ENCODE assay signal across 18 mouse cellular contexts in genomic region chr12:51744957-51745356, GRCm38 (mm10). TPM values are rescaled to one million over a fixed set of nuclear protein-coding genes. Genes with fewer than 3 reads are reported as not detected.
DNase-seq lines count a peak whose midpoint lies in the region; ATAC-seq lines count a peak whose summit lies in the region.
"Had no signal": no experiment of that assay in that cellular context is flagged by ENCODE, and none has a peak within 500 bp of the region (broad histone marks: within the 10 kb centered on the region; RNA-seq: fewer than 3 reads in every experiment).

No protein-coding gene starts in this region.

- peak; percentile 66 for ATAC-seq in hindbrain, embryonic 11.5 days (ENCODE audit: low FRiP score)

- no peaks in the 10 kb centered on the region for H3K4me1 ChIP-seq in hindbrain, embryonic 11.5 days (replicated peaks; ENCODE audit: control insufficient read depth, insufficient read depth, low read length)
- H3K4me1 ChIP-seq in hindbrain, embryonic 10.5 days (replicated peaks) = no peaks in the 10 kb centered on the region
- H3K4me1 ChIP-seq: embryonic facial prominence, embryonic 12.5 days; forebrain, embryonic 10.5 days; limb, embryonic 15.5 days had no signal

- no peak overlapping the region for H3K27ac ChIP-seq in hindbrain, embryonic 11.5 days (ENCODE audit: low read depth, low read length)
- no peak overlapping the region for H3K27ac ChIP-seq in hindbrain, embryonic 10.5 days
- H3K27ac ChIP-seq: embryonic facial prominence, embryonic 12.5 days; forebrain, embryonic 10.5 days; left cerebral cortex, adult 2 months; limb, embryonic 15.5 days had no signal

- WGBS in hindbrain, embryonic 11.5 days = 55% methylated on average over 6 of the region's 6 CpGs
- WGBS in hindbrain, embryonic 10.5 days = 73% methylated on average over 6 of the region's 6 CpGs

- H3K27me3 ChIP-seq in hindbrain, embryonic 11.5 days (ENCODE audit: control insufficient read depth, insufficient read depth, low read length) = no peaks in the 10 kb centered on the region
- no peaks in the 10 kb centered on the region for H3K27me3 ChIP-seq in hindbrain, embryonic 10.5 days (ENCODE audit: insufficient read depth, poor library complexity, severe bottlenecking)
- H3K27me3 ChIP-seq: embryonic facial prominence, embryonic 12.5 days; limb, embryonic 15.5 days had no signal

- no peak overlapping the region for H3K4me2 ChIP-seq in hindbrain, embryonic 11.5 days (replicated peaks; ENCODE audit: low read depth, low read length)
- H3K4me2 ChIP-seq: embryonic facial prominence, embryonic 12.5 days; limb, embryonic 15.5 days had no signal

- peaks cover 4% of the 10 kb centered on the region; the same call in 1 of the 2 replicates for H3K36me3 ChIP-seq in hindbrain, embryonic 11.5 days (ENCODE audit: control insufficient read depth, insufficient read depth, low read length)
- H3K36me3 ChIP-seq in hindbrain, embryonic 10.5 days = peaks cover 86% of the 10 kb centered on the region

- no peak overlapping the region for H3K9ac ChIP-seq in hindbrain, embryonic 11.5 days (ENCODE audit: low read depth, low read length)
- H3K9ac ChIP-seq: embryonic facial prominence, embryonic 12.5 days; limb, embryonic 15.5 days had no signal

- H3K4me3 ChIP-seq in hindbrain, embryonic 11.5 days (ENCODE audit: low read depth, low read length) = no peak overlapping the region
- H3K4me3 ChIP-seq in hindbrain, embryonic 10.5 days = no peak overlapping the region
- H3K4me3 ChIP-seq: embryonic facial prominence, embryonic 12.5 days; forebrain, embryonic 10.5 days; left cerebral cortex, adult 2 months; limb, embryonic 15.5 days had no signal

- H3K9me3 ChIP-seq in hindbrain, embryonic 11.5 days (ENCODE audit: control insufficient read depth, low read length) = no peaks in the 10 kb centered on the region
- H3K9me3 ChIP-seq in hindbrain, embryonic 10.5 days = no peaks in the 10 kb centered on the region
- H3K9me3 ChIP-seq: embryonic facial prominence, embryonic 12.5 days; forebrain, embryonic 10.5 days; limb, embryonic 15.5 days had no signal

- peak; percentile 38 for DNase-seq in hindbrain, embryonic 11.5 days (ENCODE audit: low spot score)
- no peak for DNase-seq in hindbrain, embryonic 10.5 days (ENCODE audit: low spot score)
- DNase-seq in 3T3-L1 (ENCODE audit: low read depth, low spot score) = peak; percentile 42
- DNase-seq in embryo, embryonic 10.5 days (ENCODE audit: low spot score) = peak; percentile 58
- DNase-seq in mesoderm, embryonic 11.5 days (ENCODE audit: low read depth, low spot score) = peak; percentile 66
- DNase-seq in layer of hippocampus, adult 9-10 months (ENCODE audit: low spot score) = no peak
- no peak for DNase-seq in kidney, postnatal 36 days
- no peak for DNase-seq in thymus, postnatal 0 days (ENCODE audit: low spot score)
- DNase-seq: adrenal gland, adult 2 months; cerebellum, adult 9-10 months; heart, adult 18-20 months; kidney, adult 2 months; lung, adult 18-20 months; thymus, adult 18-20 months had no signal

RNA-seq across cellular contexts. Expression of gene Strn3, which starts 53.3 kb away (rescaled TPM):
- polyA plus RNA-seq in hindbrain, embryonic 11.5 days (2014; fragmentation: Nextera tagmentation; extraction: Ambion mirVana) = 57.7 and 60.7 TPM in 2 replicates
- 39.2 and 41.6 TPM in 2 replicates for polyA plus RNA-seq in hindbrain, embryonic 10.5 days (2016; fragmentation: Nextera tagmentation; extraction: Ambion mirVana)
- 27.3 and 31.2 TPM in 2 replicates for polyA plus RNA-seq in thymus, postnatal 0 days (2015; fragmentation: Nextera tagmentation; extraction: Ambion mirVana)

RNA-seq across cellular contexts. Expression of gene Ap4s1, which starts 54.1 kb away (rescaled TPM):
- 55.2 and 57.8 TPM in 2 replicates for polyA plus RNA-seq in hindbrain, embryonic 11.5 days (2014; fragmentation: Nextera tagmentation; extraction: Ambion mirVana)
- polyA plus RNA-seq in hindbrain, embryonic 10.5 days (2016; fragmentation: Nextera tagmentation; extraction: Ambion mirVana) = 38.6 and 48.6 TPM in 2 replicates
- 41.7 and 42.4 TPM in 2 replicates for polyA plus RNA-seq in thymus, postnatal 0 days (2015; fragmentation: Nextera tagmentation; extraction: Ambion mirVana)

Comparison
In these comparisons a context has a peak if more than half of its experiments do, and no peak if none do; other contexts are left out.
1. DNase-seq: peak in hindbrain, embryonic 11.5 days (single experiment), 3T3-L1 (single experiment), embryo, embryonic 10.5 days (single experiment) and mesoderm, embryonic 11.5 days (single experiment); none in hindbrain, embryonic 10.5 days (single experiment), layer of hippocampus, adult 9-10 months (single experiment), kidney, postnatal 36 days (0 of 2) and thymus, postnatal 0 days (single experiment).